Mouse (Mus musculus) intestine, embryonic 15.5 days (tissue): ENCODE measurements at regions not wholly inside any gene's neighbourhood (a gene's known extent, or its start where the extent isn't known, plus 50 kb on each side); places are given as distances from the start of the nearest gene placed in this dataset.

Source experiments
- ATAC-seq: fragments of 200-750 bp; cut with Nextera tagmentation; 2 replicates; pipeline ENCODE4 v1.8.0; 2017; ENCODE audit warnings: moderate TSS enrichment, moderate library complexity
- H3K27ac ChIP-seq: fragments of 300-500 bp; sonication (generic); 2 replicates; pipeline ENCODE4 v1.5.1; 2015; ENCODE audit warnings: mild to moderate bottlenecking, inconsistent platforms
- H3K27me3 ChIP-seq: fragments of 300-500 bp; sonication (generic); replicated peaks from 2 replicates; pipeline ENCODE4 v1.6.1; 2015; ENCODE audit warnings: inconsistent platforms
- H3K36me3 ChIP-seq: fragments of 300-500 bp; sonication (generic); 2 replicates; pipeline ENCODE4 v1.6.1; 2015; ENCODE audit warnings: inconsistent platforms
- H3K4me1 ChIP-seq: fragments of 300-500 bp; sonication (generic); replicated peaks from 2 replicates; pipeline ENCODE4 v1.6.1; 2015; ENCODE audit warnings: inconsistent platforms
- H3K4me2 ChIP-seq: fragments of 300-500 bp; sonication (generic); replicated peaks from 2 replicates; pipeline ENCODE4 v1.6.1; 2015; ENCODE audit warnings: mild to moderate bottlenecking, inconsistent platforms
- H3K4me3 ChIP-seq: fragments of 300-500 bp; sonication (generic); replicated peaks from 2 replicates; pipeline ENCODE4 v1.5.1; 2015; ENCODE audit warnings: inconsistent platforms
- H3K9ac ChIP-seq: fragments of 300-500 bp; sonication (generic); 2 replicates; pipeline ENCODE4 v1.6.1; 2015; ENCODE audit warnings: inconsistent platforms
- H3K9me3 ChIP-seq: fragments of 300-500 bp; sonication (generic); 2 replicates; pipeline ENCODE4 v1.6.1; 2016; ENCODE audit warnings: inconsistent platforms
- WGBS: fragments of 180-500 bp; shearing (Covaris S2); methylation state at CpG from one replicate; pipeline ENCODE4 v1.1.7; 2015; 5-methylcytosine and 5-hydroxymethylcytosine counted together

DNA sequence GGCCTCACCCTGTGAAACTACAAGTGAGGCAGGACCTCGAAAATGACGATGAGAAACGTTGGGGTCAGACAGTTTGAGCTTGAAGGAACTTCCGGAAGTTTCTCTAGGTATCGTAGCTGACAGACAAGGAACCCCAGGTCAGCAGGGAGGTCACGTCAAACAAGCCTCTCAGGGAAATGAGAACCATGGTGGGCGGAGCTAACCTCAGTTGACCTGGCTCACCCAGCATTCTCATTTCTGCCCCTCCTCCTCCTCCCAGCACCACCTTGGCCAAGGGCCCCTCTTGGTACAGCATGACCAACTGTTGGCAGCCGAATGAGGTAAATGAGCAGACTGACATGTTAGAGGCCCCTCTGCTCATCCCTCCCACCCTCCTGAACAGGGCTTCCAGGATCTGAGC lies 126.2 kb upstream of the Rpl38 start:
- Histone ChIP-seq H3K9me3 (no peaks in the 10 kb centered on the region), H3K4me2 (no peak overlapping the region), H3K36me3 (no peaks in the 10 kb centered on the region), H3K4me3 (no peak overlapping the region), H3K4me1 (no peaks in the 10 kb centered on the region), H3K9ac (no peak overlapping the region), H3K27me3 (no peaks in the 10 kb centered on the region), H3K27ac (no peak overlapping the region)
- no peak for ATAC-seq
- 62% methylated on average over 8 of the region's 8 CpGs for WGBS

DNA sequence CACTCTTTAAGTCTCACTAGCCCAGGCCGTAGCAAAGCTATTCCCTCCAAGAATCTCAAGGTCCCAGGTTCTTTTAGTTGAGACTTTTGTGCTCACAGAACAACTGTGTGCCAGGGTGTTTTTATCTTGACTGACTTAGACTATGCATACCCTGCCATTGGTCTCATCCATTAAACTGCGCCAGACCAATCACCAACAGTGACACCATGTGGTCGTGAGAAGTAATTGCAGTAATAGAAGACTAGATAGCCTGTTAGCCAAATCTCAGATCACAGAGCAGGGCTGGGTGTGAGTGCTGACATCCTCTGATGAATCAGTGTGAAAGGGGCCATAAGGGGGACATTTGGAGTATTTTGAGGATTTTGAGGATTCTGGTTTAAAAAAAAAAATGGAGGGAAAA lies 127.8 kb upstream of the Rpl38 start:
- Histone ChIP-seq H3K9me3 (no peaks in the 10 kb centered on the region), H3K27ac (no peak overlapping the region), H3K4me3 (no peak overlapping the region), H3K4me2 (no peak overlapping the region), H3K27me3 (no peaks in the 10 kb centered on the region), H3K4me1 (no peaks in the 10 kb centered on the region), H3K9ac (no peak overlapping the region), H3K36me3 (no peaks in the 10 kb centered on the region)
- ATAC-seq: no peak
- WGBS: 70% methylated on average over 3 of the region's 3 CpGs

DNA sequence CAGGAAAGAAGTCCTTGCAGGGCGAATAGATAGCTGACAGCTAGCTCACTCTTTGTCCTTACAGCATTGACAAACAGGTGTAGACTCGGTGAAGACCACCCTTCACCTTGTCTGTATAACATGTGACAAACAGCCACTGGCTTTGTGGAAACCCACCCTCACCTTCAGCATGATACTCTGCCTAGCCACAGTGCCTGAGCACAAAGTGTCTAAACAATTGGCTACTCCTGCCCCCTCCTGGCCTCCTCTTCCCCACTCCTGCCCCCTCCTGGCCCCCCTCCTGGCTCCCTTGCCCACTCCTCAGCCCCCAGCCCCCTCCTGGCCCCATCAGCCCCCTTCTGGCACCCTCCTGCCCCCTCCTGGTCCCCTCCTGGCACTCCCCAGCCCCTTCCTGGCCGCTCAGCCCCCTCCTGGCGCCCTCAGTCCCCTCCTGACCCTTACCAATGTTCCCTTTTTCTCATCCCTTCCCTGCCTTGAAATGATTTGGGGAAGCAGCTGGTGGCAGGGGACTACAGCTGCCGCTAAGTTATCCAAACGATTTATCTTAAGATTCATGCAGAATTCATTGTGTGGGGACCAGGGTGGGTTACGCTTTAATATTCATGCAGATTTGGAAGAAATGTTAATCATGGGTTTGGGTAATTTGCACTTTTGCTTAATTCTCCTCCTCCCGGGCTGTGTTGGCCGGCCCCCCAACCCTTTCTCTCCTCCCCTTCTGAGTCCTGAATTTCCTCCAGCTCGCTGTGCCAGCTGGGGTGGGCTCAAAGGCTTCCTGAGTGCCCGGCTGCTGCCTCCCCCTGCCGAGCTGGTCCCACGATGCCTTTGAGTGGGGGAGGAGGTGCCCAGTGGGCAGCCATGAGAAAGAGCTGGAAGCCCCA lies 131.5 kb upstream of the Rpl38 start:
- no peak for ATAC-seq
- 20% methylated on average over 13 of the region's 13 CpGs for WGBS
- Histone ChIP-seq H3K4me1 (no peaks in the 10 kb centered on the region), H3K9me3 (no peaks in the 10 kb centered on the region), H3K4me2 (no peak overlapping the region), H3K27ac (no peak overlapping the region), H3K4me3 (no peak overlapping the region), H3K9ac (no peak overlapping the region), H3K36me3 (no peaks in the 10 kb centered on the region), H3K27me3 (no peaks in the 10 kb centered on the region)

DNA sequence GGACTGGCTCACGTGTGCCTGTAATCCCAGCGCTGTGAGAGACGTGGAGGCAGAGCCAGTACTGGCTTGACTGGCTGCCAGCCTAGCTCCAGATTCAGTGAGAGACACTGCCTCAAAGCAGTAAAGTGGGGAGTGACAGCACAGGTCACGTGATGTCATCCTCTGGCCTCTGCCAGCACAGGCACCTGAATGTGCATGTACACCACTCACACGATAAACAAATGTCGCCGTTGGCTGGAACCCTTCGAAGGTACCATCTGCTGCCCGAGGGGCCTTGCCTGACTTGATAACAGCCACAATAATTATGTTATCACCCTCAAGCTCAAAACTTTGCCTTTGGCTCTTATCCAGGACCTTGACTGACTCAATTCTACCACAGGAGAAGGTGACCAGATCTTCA lies 132.4 kb upstream of the Rpl38 start:
- Histone ChIP-seq H3K4me2 (no peak overlapping the region), H3K27me3 (no peaks in the 10 kb centered on the region), H3K9me3 (no peaks in the 10 kb centered on the region), H3K4me1 (no peaks in the 10 kb centered on the region), H3K36me3 (no peaks in the 10 kb centered on the region), H3K4me3 (no peak overlapping the region), H3K27ac (no peak overlapping the region), H3K9ac (no peak overlapping the region)
- no peak for ATAC-seq
- WGBS: 86% methylated on average over 9 of the region's 9 CpGs

DNA sequence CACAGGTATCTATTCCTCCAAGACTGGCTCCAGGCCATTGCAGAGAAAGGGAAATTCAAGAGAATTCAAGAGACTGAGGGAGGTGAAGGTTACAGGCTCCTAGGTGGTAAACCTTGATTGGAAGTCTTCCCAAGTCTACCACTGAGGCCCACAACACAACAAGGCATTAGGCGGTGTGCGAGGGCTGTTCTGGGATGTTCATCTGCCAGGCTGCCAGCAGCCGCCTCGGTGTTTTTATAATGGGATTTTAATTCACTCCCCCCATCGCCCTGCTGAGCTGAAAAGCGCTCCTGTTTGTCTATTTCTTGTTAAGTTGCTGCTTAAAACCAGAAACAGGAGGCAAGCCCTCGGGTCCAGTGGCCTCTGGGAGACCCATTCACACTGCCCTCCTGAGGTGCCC lies 133.9 kb upstream of the Rpl38 start:
- no peak for ATAC-seq
- no peak overlapping the region for H3K27ac ChIP-seq
- no peaks in the 10 kb centered on the region for H3K9me3 ChIP-seq
- H3K4me1 ChIP-seq: no peaks in the 10 kb centered on the region
- H3K9ac ChIP-seq: no peak overlapping the region
- no peaks in the 10 kb centered on the region for H3K36me3 ChIP-seq
- no peak overlapping the region for H3K4me2 ChIP-seq
- no peak overlapping the region for H3K4me3 ChIP-seq
- 83% methylated on average over 7 of the region's 7 CpGs for WGBS
- no peaks in the 10 kb centered on the region for H3K27me3 ChIP-seq

DNA sequence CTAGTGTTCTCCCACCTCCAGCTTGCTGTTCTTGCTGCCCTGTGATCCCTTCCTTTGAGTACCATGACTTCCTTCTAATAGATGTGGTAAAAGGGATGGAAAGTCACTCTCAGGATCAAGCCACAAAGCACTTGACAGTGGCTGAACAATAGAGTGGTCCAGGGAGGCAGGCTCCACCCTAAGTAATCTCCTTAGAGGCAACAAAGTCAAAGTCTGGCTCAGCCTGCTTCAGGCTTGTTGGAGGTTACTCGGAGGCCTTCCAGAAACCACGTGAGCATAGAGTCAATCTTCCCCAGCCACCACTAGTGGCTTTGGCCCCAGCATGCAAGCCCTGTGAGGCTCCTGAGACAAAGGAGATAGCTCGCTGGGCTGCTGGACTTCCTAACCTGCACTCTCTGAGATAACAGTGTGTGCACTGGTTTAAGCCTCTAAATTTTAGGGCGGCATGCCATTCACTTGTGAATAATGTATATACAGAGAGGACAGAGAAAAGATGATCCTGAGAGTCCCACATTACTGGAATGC lies 137.0 kb upstream of the Rpl38 start:
- no peaks in the 10 kb centered on the region for H3K4me1 ChIP-seq
- H3K27me3 ChIP-seq: no peaks in the 10 kb centered on the region
- H3K9ac ChIP-seq: no peak overlapping the region
- no peaks in the 10 kb centered on the region for H3K36me3 ChIP-seq
- no peak overlapping the region for H3K4me3 ChIP-seq
- no peaks in the 10 kb centered on the region for H3K9me3 ChIP-seq
- WGBS: 47% methylated on average over 4 of the region's 4 CpGs
- no peak overlapping the region for H3K27ac ChIP-seq
- ATAC-seq: no peak
- no peak overlapping the region for H3K4me2 ChIP-seq

DNA sequence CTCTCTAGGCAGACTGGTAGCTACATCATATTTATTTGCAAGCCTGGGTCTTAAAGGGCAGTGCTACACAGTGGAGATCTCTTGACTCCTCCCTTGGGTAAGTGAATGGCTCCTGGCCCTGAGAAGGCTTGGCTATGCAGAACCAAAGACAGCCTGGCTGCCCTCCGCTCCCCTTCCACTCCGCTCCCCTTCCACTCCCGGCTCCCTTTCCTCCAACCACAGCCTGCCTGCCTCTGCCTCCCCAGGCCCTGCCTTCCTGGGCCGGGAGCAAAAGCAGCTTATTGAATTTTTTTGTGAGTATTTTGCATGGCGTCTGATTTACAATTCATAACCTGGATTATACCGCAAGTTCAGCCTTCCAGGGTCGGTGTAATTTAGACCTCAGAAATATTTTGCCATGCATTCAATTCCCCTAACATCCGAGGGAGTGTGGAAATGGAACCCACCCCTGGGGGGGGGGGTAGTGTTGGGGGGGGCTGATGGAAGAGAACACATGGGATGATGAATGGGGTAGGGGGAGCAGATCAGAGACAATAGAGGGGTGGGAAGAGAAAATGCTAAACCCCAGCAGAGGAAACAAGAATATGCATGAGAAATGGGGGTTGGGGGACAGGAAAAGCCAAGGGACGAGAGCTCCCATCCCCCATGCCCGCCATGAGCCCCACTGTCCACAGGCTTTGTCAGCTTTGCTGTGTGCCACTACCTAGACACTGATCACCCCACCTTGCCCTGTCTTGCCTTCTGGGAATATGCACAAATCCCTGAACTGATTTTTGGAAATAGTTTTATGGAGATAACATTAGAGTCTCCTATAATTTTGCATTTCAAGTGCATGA lies 139.2 kb upstream of the Rpl38 start:
- H3K27ac ChIP-seq: no peak overlapping the region
- H3K27me3 ChIP-seq: no peaks in the 10 kb centered on the region
- H3K4me3 ChIP-seq: no peak overlapping the region
- H3K36me3 ChIP-seq: no peaks in the 10 kb centered on the region
- WGBS: 54% methylated on average over 10 of the region's 10 CpGs
- H3K4me1 ChIP-seq: no peaks in the 10 kb centered on the region
- no peak overlapping the region for H3K9ac ChIP-seq
- H3K4me2 ChIP-seq: no peak overlapping the region
- ATAC-seq: no peak
- H3K9me3 ChIP-seq: no peaks in the 10 kb centered on the region

DNA sequence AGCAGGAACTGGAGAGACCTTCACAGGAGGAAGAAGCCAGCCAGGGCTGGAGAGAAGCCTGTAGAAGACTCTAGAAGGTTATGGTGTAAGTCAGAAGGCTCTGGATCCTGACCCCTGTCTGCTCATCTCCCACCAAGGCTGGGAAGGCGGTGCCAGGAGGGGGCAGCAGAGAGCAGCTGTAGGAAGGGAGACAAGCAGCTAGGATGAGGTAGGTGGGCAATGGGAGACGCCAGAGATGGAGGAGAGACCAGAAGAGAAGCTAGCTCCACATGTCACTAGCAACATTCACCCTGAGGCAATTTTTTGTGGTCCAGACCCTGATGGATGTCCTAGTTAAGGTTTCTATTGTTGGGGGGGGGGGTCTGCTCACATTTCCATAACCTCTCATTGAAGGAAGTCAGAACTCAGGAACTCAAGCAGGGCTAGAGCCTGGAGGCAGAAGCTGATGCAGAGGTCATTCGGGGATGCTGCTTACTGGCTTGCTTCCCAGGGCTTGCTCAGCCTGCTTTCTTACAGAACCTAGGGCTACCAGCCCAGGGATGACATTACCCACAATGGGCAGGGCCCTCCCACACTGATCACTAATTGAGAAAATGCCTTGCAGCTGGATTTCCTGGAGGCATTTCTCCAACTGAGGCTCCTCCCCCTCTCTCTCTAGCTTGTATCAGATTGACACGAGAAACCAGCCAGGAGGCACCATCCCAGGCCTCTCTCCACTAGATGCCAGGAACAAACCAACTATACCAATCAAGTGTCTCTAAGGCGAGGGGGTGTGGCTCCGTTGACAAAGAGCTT lies 144.7 kb upstream of the Rpl38 start:
- Histone ChIP-seq H3K9me3 (no peaks in the 10 kb centered on the region), H3K36me3 (no peaks in the 10 kb centered on the region), H3K27me3 (no peaks in the 10 kb centered on the region), H3K4me3 (no peak overlapping the region), H3K27ac (no peak overlapping the region), H3K4me2 (no peak overlapping the region), H3K9ac (no peak overlapping the region), H3K4me1 (no peaks in the 10 kb centered on the region)
- 51% methylated on average over 6 of the region's 6 CpGs for WGBS
- ATAC-seq: no peak

DNA sequence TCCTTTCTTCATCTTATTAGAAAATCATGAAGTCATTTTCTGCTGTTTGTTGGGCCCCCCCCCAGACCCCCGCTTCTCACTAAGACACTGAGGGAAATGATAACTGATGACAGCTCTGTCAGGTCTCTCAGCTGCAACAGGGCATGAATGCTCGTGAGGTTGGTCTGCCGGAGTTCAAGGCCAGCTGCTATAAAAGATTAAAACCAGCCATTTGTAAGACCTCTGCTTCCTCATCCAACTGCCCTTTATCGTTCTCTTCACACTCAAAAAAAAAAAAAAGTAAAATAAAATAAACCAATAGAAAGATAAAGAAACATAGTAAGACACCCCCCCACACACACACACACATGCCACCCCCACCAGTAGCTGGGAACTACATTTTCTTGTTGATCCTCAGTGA lies 153.0 kb upstream of the Rpl38 start:
- Histone ChIP-seq H3K9me3 (no peaks in the 10 kb centered on the region), H3K4me2 (no peak overlapping the region), H3K4me1 (no peaks in the 10 kb centered on the region), H3K4me3 (no peak overlapping the region), H3K9ac (no peak overlapping the region), H3K36me3 (no peaks in the 10 kb centered on the region), H3K27me3 (no peaks in the 10 kb centered on the region), H3K27ac (no peak overlapping the region)
- ATAC-seq: no peak
- WGBS: 44% methylated on average over 4 of the region's 4 CpGs

DNA sequence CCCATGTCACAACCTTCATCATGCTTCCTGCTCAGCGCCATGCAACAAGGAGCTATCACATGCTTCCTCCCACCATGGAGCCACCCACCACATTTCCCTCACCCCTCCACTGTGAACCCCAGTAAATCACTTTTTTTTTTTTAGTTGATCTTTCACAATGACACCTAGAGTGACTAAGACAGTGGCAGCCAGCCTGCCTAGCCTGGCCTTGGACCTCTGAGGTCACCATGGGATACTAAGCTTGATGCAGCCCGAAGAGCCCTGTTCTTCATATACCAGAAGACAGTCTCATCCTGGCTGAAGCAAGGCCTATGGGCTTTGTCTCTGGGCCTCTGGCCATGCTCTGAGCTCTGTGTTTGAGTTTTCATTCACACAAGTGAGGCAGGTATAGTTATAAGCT lies 154.2 kb upstream of the Rpl38 start:
- WGBS: 87% methylated on average over 2 of the region's 2 CpGs
- Histone ChIP-seq H3K9me3 (no peaks in the 10 kb centered on the region), H3K27me3 (no peaks in the 10 kb centered on the region), H3K9ac (no peak overlapping the region), H3K4me1 (no peaks in the 10 kb centered on the region), H3K36me3 (no peaks in the 10 kb centered on the region), H3K4me2 (no peak overlapping the region), H3K27ac (no peak overlapping the region), H3K4me3 (no peak overlapping the region)
- ATAC-seq: no peak

DNA sequence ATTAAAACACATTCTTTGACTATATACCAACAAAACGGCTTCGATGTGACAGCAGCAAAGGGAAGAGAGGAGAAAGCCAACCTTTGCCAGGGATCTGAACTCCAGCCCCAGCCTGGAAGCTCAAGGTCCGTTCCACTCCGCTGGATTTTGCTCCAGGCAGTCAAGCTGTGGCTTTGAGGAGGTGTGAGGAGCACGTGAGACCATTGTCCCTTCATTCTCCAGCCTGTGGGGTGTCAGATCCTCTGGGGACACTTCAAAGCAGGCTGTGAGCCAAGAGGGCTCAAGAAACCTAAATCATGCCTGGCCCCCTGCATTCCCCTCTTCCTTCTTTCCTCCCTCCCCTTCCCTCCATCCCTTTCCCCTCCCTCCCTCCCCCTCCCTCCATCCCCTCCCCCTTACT lies 154.9 kb upstream of the Rpl38 start:
- Histone ChIP-seq H3K27ac (no peak overlapping the region), H3K9me3 (no peaks in the 10 kb centered on the region), H3K36me3 (no peaks in the 10 kb centered on the region), H3K9ac (no peak overlapping the region), H3K4me3 (no peak overlapping the region), H3K27me3 (no peaks in the 10 kb centered on the region), H3K4me2 (no peak overlapping the region), H3K4me1 (no peaks in the 10 kb centered on the region)
- 24% methylated on average over 5 of the region's 5 CpGs for WGBS
- no peak for ATAC-seq

DNA sequence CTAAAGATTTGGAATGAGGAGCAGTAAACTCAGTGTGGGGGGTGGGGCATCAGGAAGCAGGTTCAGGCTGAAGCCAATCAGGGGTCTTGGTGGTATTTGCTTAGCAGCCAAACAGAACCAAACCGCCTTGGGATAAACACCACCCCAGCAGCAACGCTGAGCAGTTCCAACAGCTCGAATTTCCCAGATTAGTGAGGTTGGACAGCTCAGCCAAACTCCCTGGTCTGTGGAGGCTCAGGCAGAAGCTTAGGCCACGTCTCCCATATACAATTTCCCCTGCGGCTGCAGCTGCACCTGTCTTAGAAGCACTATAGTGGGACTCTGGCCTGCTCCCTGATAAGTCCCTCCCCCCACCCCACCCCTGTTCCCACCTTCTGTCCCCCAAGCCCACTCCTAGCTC lies 156.3 kb upstream of the Rpl38 start:
- no peak overlapping the region for H3K4me2 ChIP-seq
- no peak overlapping the region for H3K9ac ChIP-seq
- no peaks in the 10 kb centered on the region for H3K36me3 ChIP-seq
- WGBS: 7% methylated on average over 5 of the region's 5 CpGs
- H3K27ac ChIP-seq: no peak overlapping the region
- no peak overlapping the region for H3K4me3 ChIP-seq
- H3K4me1 ChIP-seq: no peaks in the 10 kb centered on the region
- no peaks in the 10 kb centered on the region; the same call in 1 of the 2 replicates for H3K9me3 ChIP-seq
- H3K27me3 ChIP-seq: no peaks in the 10 kb centered on the region
- ATAC-seq: no peak
